8 mouse cellular contexts compared by ENCODE assay signal in genomic region chr5:77074914-77075313, GRCm38 (mm10). TPM values are rescaled to one million over a fixed set of nuclear protein-coding genes. Genes with fewer than 3 reads are reported as not detected.
DNase-seq lines count a peak whose midpoint lies in the region; ATAC-seq and TF ChIP-seq lines count a peak whose summit lies in the region.
"Had no signal": no experiment of that assay in that cellular context is flagged by ENCODE, and none has a peak within 500 bp of the region (broad histone marks: within the 10 kb centered on the region; RNA-seq: fewer than 3 reads in every experiment).

No protein-coding gene starts in this region.

- intact Hi-C loops in heart, adult 2 months (cut with DNase I) = loop anchor here (5.0 kb wide), 1 partner anchor 142 kb away; no protein-coding TSS in a partner anchor

- H3K9ac ChIP-seq in heart, adult 2 months (ENCODE audit: low read depth, low read length) = no peak overlapping the region
- H3K9ac ChIP-seq in lung, embryonic 14.5 days = no peak overlapping the region
- no peak overlapping the region for H3K9ac ChIP-seq in hindbrain, embryonic 11.5 days (ENCODE audit: low read depth, low read length)

- 34% methylated on average over 2 of the region's 2 CpGs for WGBS in heart, adult 2 months
- WGBS in lung, embryonic 14.5 days = 61% methylated on average over 2 of the region's 2 CpGs
- WGBS in hindbrain, embryonic 11.5 days = 78% methylated on average over 2 of the region's 2 CpGs

- no peak overlapping the region for H3K4me3 ChIP-seq in heart, adult 2 months
- H3K4me3 ChIP-seq in lung, embryonic 14.5 days (ENCODE audit: low read depth, low read length) = no peak overlapping the region
- H3K4me3 ChIP-seq in hindbrain, embryonic 11.5 days (ENCODE audit: low read depth, low read length) = no peak overlapping the region
- H3K4me3 ChIP-seq: megakaryocyte, embryonic 14.5 days had no signal

- ATAC-seq in Patski = peak; percentile 84
- ATAC-seq in lung, embryonic 14.5 days (ENCODE audit: insufficient read depth) = peak; percentile 21; the same call in 1 of the 2 replicates
- ATAC-seq in hindbrain, embryonic 11.5 days (ENCODE audit: low FRiP score) = no peak

- CTCF ChIA-PET in Patski (lab: Charles Lee) = interaction anchor here (1.1 to 2.0 kb wide), 2 partner anchors 19 to 85 kb away, joined by 3 to 4 read pairs; no protein-coding TSS in a partner anchor

- H3K27ac ChIP-seq in heart, adult 2 months = no peak overlapping the region
- no peak overlapping the region for H3K27ac ChIP-seq in lung, embryonic 14.5 days (ENCODE audit: low read depth)
- H3K27ac ChIP-seq in hindbrain, embryonic 11.5 days (ENCODE audit: low read depth, low read length) = no peak overlapping the region

- in situ Hi-C loops in Patski (cut with MboI; ENCODE audit: low pct_unique_long_range_greater_than_20kb) = no loop called here

- H3K36me3 ChIP-seq in heart, adult 2 months (ENCODE audit: control insufficient read depth, insufficient read depth, low read length) = no peaks in the 10 kb centered on the region
- no peaks in the 10 kb centered on the region for H3K36me3 ChIP-seq in lung, embryonic 14.5 days (ENCODE audit: insufficient read depth)
- no peaks in the 10 kb centered on the region for H3K36me3 ChIP-seq in hindbrain, embryonic 11.5 days (ENCODE audit: control insufficient read depth, insufficient read depth, low read length)

- TF ChIP-seq EP300 in heart, adult 2 months (IDR thresholded peaks at IDR 0.05; ENCODE audit: insufficient read depth, low read depth, low read length) = no peak

- TF ChIP-seq POLR2A in heart, adult 2 months (IDR thresholded peaks at IDR 0.05; ENCODE audit: insufficient read depth, low read depth, low read length) = no peak

- H3K4me1 ChIP-seq in heart, adult 2 months (ENCODE audit: control insufficient read depth, insufficient read depth, low read length) = peaks cover 2% of the 10 kb centered on the region
- no peaks in the 10 kb centered on the region for H3K4me1 ChIP-seq in lung, embryonic 14.5 days (ENCODE audit: insufficient read depth)
- no peaks in the 10 kb centered on the region for H3K4me1 ChIP-seq in hindbrain, embryonic 11.5 days (replicated peaks; ENCODE audit: control insufficient read depth, insufficient read depth, low read length)
- H3K4me1 ChIP-seq: megakaryocyte, embryonic 14.5 days had no signal

- DNase-seq in MN1 (ENCODE audit: low spot score) (peak; percentile 67), Patski (ENCODE audit: low read depth, low spot score) (peak; percentile 90)
- DNase-seq in heart, adult 2 months = peak; percentile 49 to 76
- DNase-seq in lung, embryonic 14.5 days = peak; percentile 44
- no peak for DNase-seq in spleen, postnatal 14 days (ENCODE audit: low spot score in 2 of 2)
- DNase-seq in hindbrain, embryonic 11.5 days (ENCODE audit: low spot score) = no peak
- DNase-seq in spleen, adult 18-20 months = no peak

- peaks cover 6% of the 10 kb centered on the region for H3K27me3 ChIP-seq in Patski
- no peaks in the 10 kb centered on the region for H3K27me3 ChIP-seq in heart, adult 2 months (ENCODE audit: control insufficient read depth, insufficient read depth, low read length)
- no peaks in the 10 kb centered on the region for H3K27me3 ChIP-seq in lung, embryonic 14.5 days (ENCODE audit: insufficient read depth, low read length)
- H3K27me3 ChIP-seq in hindbrain, embryonic 11.5 days (ENCODE audit: control insufficient read depth, insufficient read depth, low read length) = no peaks in the 10 kb centered on the region

- TF ChIP-seq CTCF in Patski (IDR thresholded peaks at IDR 0.05) = no peak
- TF ChIP-seq CTCF in heart, adult 2 months (IDR thresholded peaks at IDR 0.05) = no peak
- no peak for TF ChIP-seq CTCF in lung, embryonic 14.5 days (IDR thresholded peaks at IDR 0.05; ENCODE audit: low read depth)

- H3K9me3 ChIP-seq in lung, embryonic 14.5 days (ENCODE audit: low read depth, low read length) = no peaks in the 10 kb centered on the region
- no peaks in the 10 kb centered on the region for H3K9me3 ChIP-seq in hindbrain, embryonic 11.5 days (ENCODE audit: control insufficient read depth, low read length)

- POLR2A ChIA-PET in Patski (lab: Charles Lee) = no interaction called here

- H3K79me2 ChIP-seq in heart, adult 2 months (replicated peaks; ENCODE audit: control insufficient read depth, insufficient read depth, low read length) = no peaks in the 10 kb centered on the region

- no peak overlapping the region for H3K4me2 ChIP-seq in lung, embryonic 14.5 days
- no peak overlapping the region for H3K4me2 ChIP-seq in hindbrain, embryonic 11.5 days (replicated peaks; ENCODE audit: low read depth, low read length)

RNA-seq across cellular contexts. Expression of gene Hopx, which starts 40.0 kb away (rescaled TPM):
- not detected for polyA plus RNA-seq in Patski (2021)
- total RNA-seq in heart, adult 2 months (2021) = 100 to 1,000 TPM; 367 to 385 TPM
- polyA plus RNA-seq in heart, adult 2 months (2012; rRNA removed) = 284 and 285 TPM in 2 replicates
- polyA plus RNA-seq in lung, embryonic 14.5 days (2014; fragmentation: Nextera tagmentation; extraction: Ambion mirVana) = 2.4 and 3.6 TPM in 2 replicates
- polyA plus RNA-seq in hindbrain, embryonic 11.5 days (2014; fragmentation: Nextera tagmentation; extraction: Ambion mirVana) = 0.68 and 0.83 TPM in 2 replicates

RNA-seq across cellular contexts. Expression of gene Thegl, which starts 59.1 kb away (rescaled TPM):
- polyA plus RNA-seq in Patski (2021) = not detected
- total RNA-seq in heart, adult 2 months (2021) = not detected
- polyA plus RNA-seq in heart, adult 2 months (2012; rRNA removed) = 0.25 TPM in 1 of 2 replicates, not detected in the other
- 0.30 and 0.66 TPM in 2 replicates for polyA plus RNA-seq in lung, embryonic 14.5 days (2014; fragmentation: Nextera tagmentation; extraction: Ambion mirVana)
- polyA plus RNA-seq in hindbrain, embryonic 11.5 days (2014; fragmentation: Nextera tagmentation; extraction: Ambion mirVana) = 0.46 TPM in 1 of 2 replicates, not detected in the other

Comparison
In these comparisons a context has a peak if more than half of its experiments do, and no peak if none do; other contexts are left out.
1. DNase-seq: peak in MN1 (single experiment), Patski (single experiment), heart, adult 2 months (2 of 2) and lung, embryonic 14.5 days (single experiment); none in spleen, postnatal 14 days (0 of 2), hindbrain, embryonic 11.5 days (single experiment) and spleen, adult 18-20 months (0 of 2).
2. RNA of gene Hopx, which starts 40.0 kb away (polyA plus RNA-seq): 284 to 285 TPM in heart, adult 2 months; 2.4 to 3.6 TPM in lung, embryonic 14.5 days, 0.68 to 0.83 TPM in hindbrain, embryonic 11.5 days and not detected in Patski (single experiment); every median in the first group is over 10 times any median in the second.